Mouse (Mus musculus): ENCODE measurements around the gene Ppox.

Ppox gene

DNA sequence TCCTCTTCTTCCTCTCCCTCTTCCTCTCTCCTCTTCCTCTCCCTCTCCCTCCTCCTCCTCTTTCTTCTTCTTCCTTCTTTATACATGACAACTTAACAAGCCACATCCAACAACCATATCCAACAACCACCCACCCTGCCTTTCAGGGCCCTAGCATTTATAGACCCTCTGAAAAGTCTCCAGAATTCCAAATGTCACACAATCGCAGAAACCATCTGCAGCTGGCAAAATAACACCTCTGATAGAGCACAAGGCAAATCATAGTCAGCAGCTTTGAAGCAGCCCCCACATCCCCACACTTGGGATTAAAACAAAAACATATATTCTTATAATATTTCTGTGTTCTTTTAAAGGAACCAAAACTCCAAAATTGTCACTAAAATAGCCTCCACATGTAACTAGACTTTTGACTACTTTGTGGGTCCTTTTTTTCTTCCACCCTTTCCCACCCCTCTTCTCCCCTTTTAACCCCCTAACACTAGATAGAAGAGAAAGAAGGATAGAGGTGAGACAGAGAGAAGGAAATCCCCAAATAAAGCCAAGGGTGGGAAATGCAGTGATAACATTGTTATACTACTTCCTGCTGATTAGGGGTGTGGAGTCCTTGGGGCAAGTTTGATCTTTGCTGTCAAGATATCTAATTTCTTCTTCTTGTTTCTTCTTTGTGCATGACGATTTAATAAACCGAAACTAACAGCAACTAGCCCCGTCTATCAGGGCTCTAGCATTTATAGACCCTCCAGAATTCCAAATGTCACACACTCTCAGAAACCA is 14.8 kb downstream of the Ppox start:
- no peak for DNase-seq (ENCODE audit: low spot score in 2 of 2)

DNA sequence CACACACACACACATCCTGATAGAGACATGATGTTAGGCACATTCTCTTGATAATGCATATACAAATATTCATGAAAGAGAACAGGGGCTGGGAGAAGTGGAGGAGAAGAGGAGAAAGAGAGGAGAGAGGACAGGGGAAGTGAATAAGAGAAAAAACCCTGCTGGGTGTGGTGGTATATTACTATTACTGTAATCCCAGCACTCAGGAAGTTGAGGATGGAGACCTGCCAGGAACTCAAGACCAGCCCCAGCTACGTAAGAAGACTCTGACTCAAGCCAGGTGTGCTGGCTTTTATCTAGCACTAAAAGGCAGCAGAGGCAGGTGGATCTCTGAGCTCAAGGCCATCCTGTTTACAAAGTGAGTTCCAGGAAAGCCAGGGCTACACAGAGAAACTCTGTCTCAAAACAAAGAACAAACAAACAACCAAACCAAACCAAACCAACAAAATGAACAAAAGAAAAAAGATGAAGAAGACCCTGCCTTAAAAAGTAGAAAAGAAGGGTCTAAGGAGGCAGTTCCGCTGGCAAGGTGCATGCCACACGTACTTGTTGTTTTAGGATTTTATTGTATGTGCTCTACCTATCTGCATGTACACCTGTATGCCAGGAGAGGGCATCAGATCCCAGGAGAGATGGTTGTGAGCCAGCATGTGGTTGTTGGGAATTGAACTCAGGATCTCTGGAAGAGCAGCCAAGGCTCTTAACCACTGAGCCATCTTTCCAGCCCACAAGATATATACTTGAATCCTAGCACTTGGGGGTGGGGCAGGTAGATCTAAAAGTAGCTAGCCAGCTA is 17.1 kb downstream of the Ppox start:
- DNase-seq (ENCODE audit: low spot score in 2 of 2): no peak

DNA sequence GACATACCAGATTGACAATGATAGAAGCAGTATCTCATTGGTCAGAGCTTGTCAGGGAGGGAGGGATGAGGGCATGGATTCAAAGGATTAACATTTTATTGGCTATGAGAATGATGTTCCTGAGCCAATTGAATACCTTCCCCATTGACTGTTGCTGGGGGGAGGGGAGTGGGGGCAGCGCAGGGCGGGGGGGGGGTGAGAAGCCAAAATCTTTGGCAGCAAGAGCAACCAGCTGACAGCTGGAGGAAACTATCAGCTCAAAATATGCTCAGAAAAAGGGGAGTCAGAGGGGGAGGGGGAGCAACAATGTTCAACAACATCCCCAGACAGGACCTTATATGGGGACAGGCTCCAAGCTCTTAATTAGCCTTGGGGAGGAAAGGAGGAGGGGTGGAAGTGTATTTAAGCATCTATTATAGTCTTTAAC is 17.8 kb downstream of the Ppox start:
- DNase-seq (ENCODE audit: low spot score in 2 of 2): no peak

- DNase-seq (ENCODE audit: low spot score in 2 of 2): no peak
Measured at GRCm38 (mm10) chr1:171262594-171263130, 18.3 kb downstream of the Ppox start.

- DNase-seq (ENCODE audit: low spot score in 2 of 2): no peak
Measured at GRCm38 (mm10) chr1:171260316-171260715, 20.7 kb downstream of the Ppox start.

GRCm38 (mm10) chr1:171258921-171259320 is 22.1 kb downstream of the Ppox start:
- DNase-seq (ENCODE audit: low spot score in 2 of 2): no peak

GRCm38 (mm10) chr1:171257781-171258180 is 23.2 kb downstream of the Ppox start:
- no peak for DNase-seq (ENCODE audit: low spot score in 2 of 2)

GRCm38 (mm10) chr1:171256937-171257548 is 23.9 kb downstream of the Ppox start:
- peak; percentile 45 to 68 for DNase-seq (ENCODE audit: low spot score in 2 of 2)

GRCm38 (mm10) chr1:171256095-171256818 is 24.7 kb downstream of the Ppox start:
- no peak for DNase-seq (ENCODE audit: low spot score in 2 of 2)

DNA sequence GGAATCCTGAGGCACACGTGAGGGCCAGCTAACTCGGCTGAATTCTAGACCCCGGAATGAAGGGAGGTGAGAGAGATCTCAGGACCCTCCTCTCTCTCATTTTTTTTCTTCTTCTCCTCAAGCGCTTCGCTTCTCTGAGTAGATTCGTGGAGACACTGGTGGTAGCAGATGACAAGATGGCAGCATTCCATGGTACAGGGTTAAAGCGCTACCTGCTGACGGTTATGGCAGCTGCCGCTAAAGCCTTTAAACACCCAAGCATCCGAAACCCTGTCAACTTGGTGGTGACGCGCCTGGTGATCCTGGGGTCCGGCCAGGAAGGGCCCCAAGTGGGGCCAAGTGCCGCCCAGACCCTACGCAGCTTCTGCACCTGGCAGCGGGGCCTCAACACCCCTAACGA is 28.6 kb downstream of the Ppox start:
- no peak for DNase-seq (ENCODE audit: low spot score in 2 of 2)

GRCm38 (mm10) chr1:171251594-171252324 is 29.2 kb downstream of the Ppox start:
- DNase-seq (ENCODE audit: low spot score in 2 of 2): no peak

DNA sequence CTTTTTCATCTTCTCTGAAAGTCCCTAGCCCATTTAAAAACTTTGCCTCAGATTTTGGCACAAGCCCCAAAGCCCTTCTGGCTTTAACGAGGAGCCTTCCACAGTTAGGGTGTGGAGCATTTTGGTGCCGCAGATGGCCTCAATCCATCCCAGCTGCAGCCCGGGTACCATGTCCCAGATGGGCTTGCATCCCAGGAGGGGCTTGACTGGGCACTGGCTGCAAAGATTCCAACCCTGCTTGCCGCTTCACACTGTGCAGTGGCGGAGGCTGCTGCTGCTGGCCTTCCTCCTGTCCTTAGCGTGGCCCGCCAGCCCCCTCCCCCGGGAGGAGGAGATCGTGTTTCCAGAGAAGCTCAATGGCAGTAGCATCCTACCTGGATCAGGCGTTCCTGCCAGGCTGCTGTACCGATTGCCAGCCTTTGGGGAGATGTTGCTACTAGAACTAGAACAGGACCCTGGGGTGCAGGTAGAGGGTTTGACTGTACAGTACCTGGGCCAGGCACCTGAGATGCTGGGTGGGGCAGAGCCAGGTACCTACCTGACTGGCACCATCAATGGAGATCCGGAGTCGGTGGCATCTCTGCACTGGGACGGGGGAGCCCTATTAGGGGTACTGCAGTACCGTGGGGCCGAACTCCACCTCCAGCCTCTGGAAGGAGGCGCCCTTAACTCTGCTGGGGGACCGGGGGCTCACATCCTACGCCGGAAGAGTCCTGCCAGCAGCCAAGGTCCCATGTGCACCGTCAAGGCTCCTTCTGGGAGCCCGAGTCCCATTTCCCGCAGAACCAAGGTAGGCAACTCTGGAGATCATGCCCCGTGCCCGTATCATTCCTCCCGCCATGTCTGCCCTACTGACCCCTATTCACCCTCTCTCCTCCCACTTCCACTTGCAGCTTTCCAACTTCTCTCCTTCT is 30.0 kb downstream of the Ppox start, which contains the start of gene Ndufs2:
TSS of gene Ndufs2 (minus strand) at position 709 of the 914 bp plus-strand sequence.
- no peak for DNase-seq (ENCODE audit: low spot score in 2 of 2)

- DNase-seq (ENCODE audit: low spot score in 2 of 2): no peak
Measured at GRCm38 (mm10) chr1:171249913-171250600, 30.9 kb downstream of the Ppox start, which contains the start of gene Adamts4. TSS of gene Adamts4 (plus strand) at chr1:171250421.

DNA sequence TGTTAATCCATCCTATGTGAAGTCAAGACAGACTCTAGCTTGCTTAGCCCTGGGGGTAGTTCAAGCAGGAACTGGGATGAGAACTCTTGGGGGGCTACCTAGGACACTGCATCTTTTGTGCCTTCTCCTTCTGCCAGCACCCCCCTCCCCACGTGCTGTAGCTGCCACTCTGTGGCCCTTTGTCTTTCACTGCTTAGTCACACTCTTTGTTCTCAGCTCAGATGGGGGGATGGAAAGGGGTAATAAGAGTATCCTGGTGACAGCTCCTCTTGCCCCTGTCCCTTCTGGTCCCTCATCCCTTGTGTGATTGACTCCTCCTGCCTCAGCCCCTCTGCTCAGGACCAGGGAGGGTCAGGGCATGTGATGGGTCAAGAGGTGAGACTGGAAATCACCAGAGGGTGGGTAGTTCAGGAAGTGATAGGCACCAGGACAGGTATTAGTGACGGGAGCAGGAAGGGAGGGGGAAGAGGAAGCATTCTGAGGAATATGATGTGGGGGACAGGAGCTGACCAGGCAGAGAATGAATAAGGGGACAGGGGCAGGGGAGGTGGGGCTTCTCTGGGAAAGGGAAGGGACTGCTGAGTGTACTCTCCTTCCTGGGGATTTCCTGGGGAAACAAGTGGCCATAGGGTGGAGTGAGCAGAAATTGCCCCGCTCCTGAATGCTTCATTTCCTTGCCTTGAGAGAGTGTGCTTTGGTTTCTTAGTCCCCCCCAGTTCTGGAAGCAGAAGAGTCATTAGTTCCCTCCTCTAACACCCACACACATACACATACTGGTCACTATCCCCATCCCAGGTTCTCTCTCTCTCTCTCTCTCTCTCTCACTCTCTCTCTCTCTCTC is 32.4 kb downstream of the Ppox start:
- DNase-seq (ENCODE audit: low spot score in 2 of 2): no peak

DNA sequence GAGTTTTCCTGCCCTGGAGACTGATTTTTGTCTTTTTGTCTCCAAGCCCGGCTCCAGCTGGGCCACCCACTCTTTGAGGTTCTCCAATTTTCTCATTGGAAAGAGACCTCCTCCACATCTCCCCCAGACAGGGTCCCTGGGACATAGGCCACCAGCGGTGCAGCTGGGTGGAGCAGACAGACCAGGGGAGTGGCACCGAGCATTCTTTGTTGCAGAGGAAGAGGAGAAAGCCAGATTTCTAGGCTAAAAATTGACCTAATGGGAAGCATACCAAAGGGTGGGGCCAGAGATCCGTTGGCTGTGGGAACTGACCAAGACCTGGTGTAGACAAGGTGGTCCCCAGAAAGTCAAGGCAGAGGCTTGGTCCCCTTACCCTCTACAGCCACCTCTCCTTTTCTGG is 33.1 kb downstream of the Ppox start:
- no peak for DNase-seq (ENCODE audit: low spot score in 2 of 2)

DNA sequence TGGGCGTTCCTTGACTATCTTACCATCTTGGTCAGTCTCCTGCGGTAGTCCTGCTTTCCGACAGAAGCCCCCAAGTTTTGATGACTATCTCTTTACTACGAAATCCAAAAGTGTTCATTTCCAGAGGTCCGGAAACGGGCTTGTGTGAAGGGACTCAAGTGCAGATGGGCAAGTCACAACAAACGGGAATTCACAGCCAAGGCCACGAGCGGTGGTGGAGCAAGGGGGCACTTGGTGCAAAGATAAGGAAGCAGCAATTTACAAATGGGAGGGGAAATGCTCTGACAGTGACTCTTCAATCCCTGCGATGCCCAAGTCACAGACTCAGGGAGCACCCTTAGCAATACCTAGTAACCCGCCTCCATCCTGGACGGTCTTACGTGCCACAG is 33.5 kb downstream of the Ppox start:
- no peak for DNase-seq (ENCODE audit: low spot score in 2 of 2)

- peak; percentile 96 to 97 for DNase-seq (ENCODE audit: low spot score in 2 of 2)
Measured at GRCm38 (mm10) chr1:171246709-171247452, 34.1 kb downstream of the Ppox start.

All from spleen, postnatal 36 days (tissue).